Mouse (Mus musculus) neural tube, embryonic 12.5 days (tissue): Measurements from ENCODE around the gene Snca. TPM values are rescaled to one million over a fixed set of nuclear protein-coding genes. Genes with fewer than 3 reads are reported as not detected.

Experiments
- ATAC-seq: fragments of 200-750 bp; cut with Nextera tagmentation; 2 replicates; pipeline ENCODE4 v1.8.0; 2017; ENCODE audit warnings: low read depth, mild to moderate bottlenecking, moderate TSS enrichment, moderate library complexity; ENCODE audit not compliant: low FRiP score
- H3K27ac ChIP-seq: fragments of 300-500 bp; sonication (generic); 2 replicates; pipeline ENCODE4 v1.5.1; 2016
- H3K27me3 ChIP-seq: fragments of 300-500 bp; sonication (generic); replicated peaks from 2 replicates; pipeline ENCODE4 v1.6.1; 2016; ENCODE audit warnings: mild to moderate bottlenecking
- H3K36me3 ChIP-seq: fragments of 300-500 bp; sonication (generic); 2 replicates; pipeline ENCODE4 v1.6.1; 2016; ENCODE audit warnings: mild to moderate bottlenecking
- H3K4me1 ChIP-seq: fragments of 300-500 bp; sonication (generic); 2 replicates; pipeline ENCODE4 v1.6.1; 2016
- H3K4me2 ChIP-seq: fragments of 300-500 bp; sonication (generic); replicated peaks from 2 replicates; pipeline ENCODE4 v1.6.1; 2016; ENCODE audit warnings: mild to moderate bottlenecking
- H3K4me3 ChIP-seq: fragments of 300-500 bp; sonication (generic); 2 replicates; pipeline ENCODE4 v1.5.1; 2016
- H3K9ac ChIP-seq: fragments of 300-500 bp; sonication (generic); 2 replicates; pipeline ENCODE4 v1.6.1; 2016; ENCODE audit warnings: mild to moderate bottlenecking
- H3K9me3 ChIP-seq: fragments of 300-500 bp; sonication (generic); 2 replicates; pipeline ENCODE4 v1.6.1; 2016; ENCODE audit warnings: mild to moderate bottlenecking
- WGBS: fragments of 180-500 bp; shearing (Covaris S2); methylation state at CpG from one replicate; pipeline ENCODE4 v1.1.7; 2016; 5-methylcytosine and 5-hydroxymethylcytosine counted together
- polyA plus RNA-seq: library from polyadenylated mRNA; unstranded; fragments of >200 nt; fragmentation: Nextera tagmentation; extraction: Ambion mirVana; gene quantifications from 2 replicates; pipeline ENCODE4 v1.2.1, GENCODE M21; 2016

The Snca gene
- 63.3 and 75.3 TPM in 2 replicates for polyA plus RNA-seq

GRCm38 (mm10) chr6:60829282-60829891, at the start of gene Snca:
Gene Snca, minus strand, starts transcription at chr6:60829855.
- H3K4me3 ChIP-seq = peak within 1 kb of the TSS; percentile 46
- H3K9ac ChIP-seq = peak within 1 kb of the TSS; percentile 60
- H3K4me2 ChIP-seq = peak within 1 kb of the TSS; percentile 85
- 2% methylated on average over 14 of the region's 14 CpGs for WGBS
- peak; percentile 33 for ATAC-seq
- no peaks in the 10 kb centered on the region for H3K9me3 ChIP-seq
- 0 out of 2 replicates have a peak, but pooled peaks cover 4% of the 10 kb centered on the region for H3K4me1 ChIP-seq
- no peaks in the 10 kb centered on the region for H3K36me3 ChIP-seq
- peak within 1 kb of the TSS; percentile 42; the same call in 1 of the 2 replicates for H3K27ac ChIP-seq
- no peaks in the 10 kb centered on the region for H3K27me3 ChIP-seq

DNA sequence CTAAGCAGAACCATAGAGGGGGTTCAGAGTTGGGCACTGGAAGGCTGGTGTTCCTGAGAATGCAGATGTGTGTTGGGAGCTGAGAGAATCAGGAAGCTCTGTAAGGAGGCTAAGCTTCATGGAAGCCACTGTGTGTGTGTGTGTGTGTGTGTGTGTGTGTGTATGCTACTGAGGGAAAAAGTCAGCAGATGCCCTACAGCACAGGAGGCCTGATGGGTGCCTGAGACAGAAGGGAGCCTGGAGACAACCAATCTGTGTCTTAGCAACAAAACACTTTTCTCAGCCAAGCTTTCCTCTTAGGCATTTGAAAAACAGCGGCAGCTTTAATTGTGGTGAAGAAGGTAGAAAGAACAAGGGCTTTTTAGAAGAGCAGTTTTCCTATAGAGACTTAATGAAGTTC, 40.5 kb upstream of the Snca start:
- Histone ChIP-seq H3K27ac (no peak overlapping the region), H3K36me3 (no peaks in the 10 kb centered on the region), H3K27me3 (no peaks in the 10 kb centered on the region), H3K4me2 (no peak overlapping the region), H3K9me3 (no peaks in the 10 kb centered on the region), H3K4me1 (no peaks in the 10 kb centered on the region), H3K9ac (no peak overlapping the region), H3K4me3 (no peak overlapping the region)
- ATAC-seq = no peak
- 62% methylated on average over 1 of the region's 1 CpGs for WGBS

- WGBS = 74% methylated on average over 2 of the region's 2 CpGs
- Histone ChIP-seq H3K4me3 (no peak overlapping the region), H3K9ac (no peak overlapping the region), H3K27ac (no peak overlapping the region), H3K4me2 (no peak overlapping the region), H3K9me3 (no peaks in the 10 kb centered on the region), H3K27me3 (no peaks in the 10 kb centered on the region), H3K4me1 (no peaks in the 10 kb centered on the region), H3K36me3 (no peaks in the 10 kb centered on the region)
- no peak for ATAC-seq
These were observed 26.9 kb upstream of the Snca start for GRCm38 (mm10) chr6:60856599-60856998.

GRCm38 (mm10) chr6:60851690-60852089, 22.0 kb upstream of the Snca start:
- Histone ChIP-seq H3K4me2 (no peak overlapping the region), H3K27me3 (no peaks in the 10 kb centered on the region), H3K36me3 (no peaks in the 10 kb centered on the region), H3K4me1 (no peaks in the 10 kb centered on the region), H3K4me3 (no peak overlapping the region), H3K9ac (no peak overlapping the region), H3K27ac (no peak overlapping the region), H3K9me3 (no peaks in the 10 kb centered on the region)
- WGBS = 92% methylated on average over 2 of the region's 2 CpGs
- no peak for ATAC-seq

DNA sequence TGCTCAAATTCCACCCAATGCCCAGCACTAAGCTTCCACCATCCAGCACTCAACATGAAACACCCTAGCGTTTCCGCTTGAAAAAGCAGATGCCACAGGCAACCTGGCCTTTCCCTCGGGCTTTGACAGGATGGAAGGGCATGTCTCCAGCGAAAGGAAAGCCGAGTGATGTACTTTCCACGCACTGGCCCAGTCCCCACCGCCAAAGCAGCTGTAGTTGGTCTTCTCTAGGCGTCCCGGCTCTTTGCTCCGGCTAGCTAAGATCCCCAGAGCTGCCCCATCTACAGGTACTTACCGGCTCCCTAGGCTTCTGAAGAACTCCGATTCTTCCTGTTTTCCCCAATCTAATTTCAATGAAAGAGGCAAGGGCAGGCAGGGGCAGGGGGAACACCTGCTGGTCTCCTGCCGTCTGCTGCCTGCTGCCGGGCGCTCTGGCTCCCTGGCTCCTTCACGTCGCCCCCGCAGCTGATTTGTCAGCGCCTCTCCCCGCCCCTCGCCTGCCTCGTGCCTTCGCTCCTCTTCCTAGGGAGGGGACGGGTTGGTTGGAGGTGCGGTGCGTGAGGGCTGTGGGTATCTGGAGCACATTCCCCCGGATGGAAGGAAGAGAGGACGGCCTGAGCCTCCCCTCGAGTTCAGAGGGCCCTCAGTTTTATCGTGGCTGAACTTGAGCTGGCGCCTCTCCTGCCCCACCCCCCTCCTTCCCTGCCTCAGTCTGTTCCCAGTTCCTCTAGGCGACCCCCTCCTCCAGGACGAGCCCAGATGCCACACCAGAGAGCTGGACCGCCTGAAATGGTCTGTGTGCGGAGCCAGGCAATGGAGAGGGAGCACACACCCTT, 1.0 kb downstream of the Snca start:
- peak; percentile 90 for ATAC-seq
- H3K27me3 ChIP-seq = no peaks in the 10 kb centered on the region
- H3K9ac ChIP-seq = peak overlapping the region; percentile 60
- WGBS = under 1% methylated on average over 35 of the region's 35 CpGs
- H3K4me2 ChIP-seq = peak overlapping the region; percentile 85
- H3K4me3 ChIP-seq = peak overlapping the region; percentile 46
- peak overlapping the region; percentile 42; the same call in 1 of the 2 replicates for H3K27ac ChIP-seq
- H3K36me3 ChIP-seq = no peaks in the 10 kb centered on the region
- H3K9me3 ChIP-seq = no peaks in the 10 kb centered on the region
- H3K4me1 ChIP-seq = 0 out of 2 replicates have a peak, but pooled peaks cover 4% of the 10 kb centered on the region

DNA sequence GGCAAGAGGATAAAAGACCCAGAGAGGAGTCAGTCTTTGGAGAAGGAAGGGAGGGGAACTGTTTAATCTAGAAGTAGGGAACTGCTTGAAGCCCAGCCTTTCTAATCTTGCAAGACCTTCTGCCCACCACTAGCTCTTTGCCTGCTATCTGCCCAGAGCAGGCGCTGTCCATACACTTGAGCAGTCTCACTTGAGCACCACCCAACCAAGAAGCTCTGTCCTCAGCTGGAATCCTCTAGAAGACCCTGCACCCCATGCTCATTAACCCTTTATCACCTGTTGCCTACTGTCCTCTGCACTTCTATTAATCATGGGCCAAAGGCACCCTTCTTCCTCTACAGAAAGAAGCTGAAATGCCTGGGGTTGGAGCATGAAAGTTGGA, 1.6 kb downstream of the Snca start:
- Histone ChIP-seq H3K9ac (peak overlapping the region; percentile 60; the same call in 1 of the 2 replicates), H3K27ac (no peak overlapping the region), H3K27me3 (no peaks in the 10 kb centered on the region), H3K4me2 (peak overlapping the region; percentile 85), H3K4me1 (0 out of 2 replicates have a peak, but pooled peaks cover 4% of the 10 kb centered on the region), H3K9me3 (no peaks in the 10 kb centered on the region), H3K4me3 (peak overlapping the region; percentile 46), H3K36me3 (no peaks in the 10 kb centered on the region)
- ATAC-seq = peak; percentile 26
- WGBS = 61% methylated on average over 1 of the region's 1 CpGs

DNA sequence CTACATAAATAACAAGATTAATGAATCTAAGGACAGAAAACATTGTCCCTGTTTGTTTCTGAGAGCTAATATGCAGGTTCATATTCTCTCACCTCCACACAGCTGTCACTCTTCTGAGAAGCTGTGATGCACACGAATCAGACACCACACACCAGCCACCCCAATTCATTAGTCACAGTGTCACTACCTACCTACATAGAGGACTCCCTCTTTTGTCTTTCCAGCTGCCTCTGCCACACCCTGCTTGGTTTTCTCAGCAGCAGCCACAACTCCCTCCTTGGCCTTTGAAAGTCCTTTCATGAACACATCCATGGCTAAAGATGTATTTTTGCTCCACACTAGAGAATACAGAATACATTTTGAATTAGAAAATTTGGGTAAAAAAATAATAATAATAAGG, 2.4 kb downstream of the Snca start:
- Histone ChIP-seq H3K27ac (no peak overlapping the region), H3K4me1 (0 out of 2 replicates have a peak, but pooled peaks cover 4% of the 10 kb centered on the region), H3K9me3 (no peaks in the 10 kb centered on the region), H3K36me3 (no peaks in the 10 kb centered on the region), H3K27me3 (no peaks in the 10 kb centered on the region), H3K9ac (no peak overlapping the region), H3K4me2 (no peak overlapping the region; the same call in 1 of the 2 replicates), H3K4me3 (no peak overlapping the region)
- WGBS = 40% methylated on average over 1 of the region's 1 CpGs
- no peak for ATAC-seq

DNA sequence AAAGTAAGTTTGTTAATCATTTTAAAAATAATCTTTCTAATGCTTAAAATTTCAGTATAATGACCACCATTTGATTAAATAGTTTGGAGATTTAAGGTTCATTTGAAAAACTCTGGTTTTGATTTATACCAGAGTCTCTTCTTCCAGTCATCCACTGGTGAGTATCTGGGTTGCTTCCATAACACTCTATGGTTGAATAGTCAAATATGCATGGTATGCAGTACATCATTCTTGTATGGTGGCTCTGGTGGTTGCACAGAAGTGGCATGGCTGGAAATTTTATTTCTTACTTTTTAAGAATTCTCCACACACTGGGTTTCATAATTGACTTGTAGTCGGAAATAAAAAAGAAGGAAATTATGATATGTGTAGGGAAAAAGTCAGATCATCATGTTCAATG, 10.4 kb downstream of the Snca start:
- H3K36me3 ChIP-seq = no peaks in the 10 kb centered on the region
- no peak overlapping the region for H3K4me2 ChIP-seq
- 79% methylated on average over 1 of the region's 1 CpGs for WGBS
- no peak overlapping the region for H3K9ac ChIP-seq
- no peaks in the 10 kb centered on the region for H3K27me3 ChIP-seq
- H3K27ac ChIP-seq = no peak overlapping the region
- no peak overlapping the region for H3K4me3 ChIP-seq
- no peaks in the 10 kb centered on the region for H3K9me3 ChIP-seq
- ATAC-seq = no peak
- H3K4me1 ChIP-seq = no peaks in the 10 kb centered on the region

- Histone ChIP-seq H3K27me3 (no peaks in the 10 kb centered on the region), H3K4me2 (no peak overlapping the region), H3K4me1 (no peaks in the 10 kb centered on the region), H3K36me3 (no peaks in the 10 kb centered on the region), H3K4me3 (no peak overlapping the region), H3K9ac (no peak overlapping the region), H3K9me3 (no peaks in the 10 kb centered on the region), H3K27ac (no peak overlapping the region)
- ATAC-seq = no peak
- 81% methylated on average over 3 of the region's 3 CpGs for WGBS
These were observed 16.1 kb downstream of the Snca start for GRCm38 (mm10) chr6:60813516-60813915.

DNA sequence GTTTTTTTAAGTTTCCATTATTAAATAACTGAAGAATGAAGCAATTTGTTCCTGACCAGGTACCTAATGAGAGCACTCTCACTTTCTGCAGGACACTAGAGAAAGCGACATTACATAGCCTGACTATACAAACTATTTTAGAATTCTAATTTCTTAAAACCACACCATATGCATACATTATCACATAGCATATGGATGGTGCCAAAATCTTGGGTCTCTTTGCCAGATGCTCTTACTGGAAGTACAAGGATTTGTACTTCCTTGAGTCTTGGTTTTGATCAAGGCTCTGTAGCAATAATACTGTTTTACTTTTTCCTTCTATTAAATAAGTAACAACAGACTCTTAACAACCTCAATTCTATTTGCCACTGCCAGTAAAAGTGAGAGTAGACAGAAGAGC, 31.4 kb downstream of the Snca start:
- ATAC-seq = no peak
- Histone ChIP-seq H3K4me2 (no peak overlapping the region), H3K27ac (no peak overlapping the region), H3K9ac (no peak overlapping the region), H3K27me3 (no peaks in the 10 kb centered on the region), H3K4me1 (no peaks in the 10 kb centered on the region), H3K4me3 (no peak overlapping the region), H3K36me3 (no peaks in the 10 kb centered on the region), H3K9me3 (no peaks in the 10 kb centered on the region)
- 96% methylated on average over 1 of the region's 1 CpGs for WGBS

DNA sequence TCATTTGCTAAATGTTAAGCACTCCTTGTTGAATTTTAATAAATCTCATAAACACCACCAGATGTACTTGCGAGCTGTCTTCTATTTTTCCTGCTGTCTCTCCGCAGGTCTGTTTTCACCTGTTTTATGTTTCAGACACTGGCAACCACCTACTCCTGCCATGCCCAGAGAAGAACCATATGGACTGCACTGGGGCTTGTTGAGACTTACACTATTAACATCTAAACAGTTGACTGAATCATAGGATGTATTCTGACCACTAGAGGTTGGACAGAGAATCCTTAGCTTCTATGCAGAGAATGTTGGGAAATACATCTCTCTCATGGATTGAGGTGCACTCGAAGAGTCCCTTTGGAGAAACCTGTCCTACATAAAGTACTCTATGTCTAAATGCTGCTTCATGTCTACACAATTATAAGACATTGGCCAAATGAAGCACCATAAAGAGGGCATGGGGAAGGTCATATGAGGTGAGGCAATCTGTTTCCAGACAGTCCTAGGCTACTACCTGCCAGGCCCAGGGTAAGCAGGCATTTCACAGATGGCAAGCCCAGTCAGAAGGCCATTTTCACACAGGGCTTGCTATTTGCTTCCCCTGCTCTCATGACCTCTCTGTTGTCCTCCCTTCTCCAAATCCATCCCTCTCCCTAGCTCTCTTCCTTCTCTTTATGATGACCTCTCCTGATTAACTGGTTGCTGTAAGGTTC, 35.8 kb downstream of the Snca start:
- no peak overlapping the region for H3K4me3 ChIP-seq
- H3K9ac ChIP-seq = no peak overlapping the region
- no peak for ATAC-seq
- H3K4me1 ChIP-seq = no peaks in the 10 kb centered on the region
- no peaks in the 10 kb centered on the region for H3K9me3 ChIP-seq
- no peaks in the 10 kb centered on the region for H3K27me3 ChIP-seq
- no peaks in the 10 kb centered on the region for H3K36me3 ChIP-seq
- H3K4me2 ChIP-seq = no peak overlapping the region
- H3K27ac ChIP-seq = no peak overlapping the region
- 92% methylated on average over 3 of the region's 3 CpGs for WGBS

- Histone ChIP-seq H3K9me3 (no peaks in the 10 kb centered on the region), H3K36me3 (no peaks in the 10 kb centered on the region), H3K27me3 (no peaks in the 10 kb centered on the region), H3K4me3 (no peak overlapping the region), H3K4me1 (no peaks in the 10 kb centered on the region), H3K9ac (no peak overlapping the region), H3K27ac (no peak overlapping the region), H3K4me2 (no peak overlapping the region)
- ATAC-seq = no peak
- 89% methylated on average over 1 of the region's 1 CpGs for WGBS
These were observed 42.7 kb downstream of the Snca start for GRCm38 (mm10) chr6:60786955-60787354.
